Mouse (Mus musculus) right cerebral cortex, postnatal 14 days (tissue): ENCODE measurements around the gene Syt5.
A peak's percentile ranks its signal among the peaks of the same experiment; 100 is the strongest.

Source experiments
- DNase-seq: peaks from one replicate; pipeline ENCODE4 v3.0.0; 2022

The Syt5 gene

GRCm38 (mm10) chr7:4498251-4498650, 49.1 kb downstream of the Syt5 start:
- DNase-seq, result peak; percentile 32

GRCm38 (mm10) chr7:4497271-4497903, 50.0 kb downstream of the Syt5 start:
- DNase-seq, result no peak

GRCm38 (mm10) chr7:4496468-4496867, 50.9 kb downstream of the Syt5 start:
- DNase-seq, result no peak

GRCm38 (mm10) chr7:4493991-4494390, 53.4 kb downstream of the Syt5 start:
- no peak for DNase-seq

GRCm38 (mm10) chr7:4492284-4493224, 54.8 kb downstream of the Syt5 start:
- no peak for DNase-seq

GRCm38 (mm10) chr7:4491308-4491707, 56.0 kb downstream of the Syt5 start:
- no peak for DNase-seq
